Mouse (Mus musculus) cerebellum, adult 8-10 months (tissue): Measurements from ENCODE around the gene Trak1.
"Not testable (repeated sequence)": the region's sequence is repeated elsewhere in the genome, so short reads cannot be mapped to it uniquely, and the experiment has no call there.

Experiments
- DNase-seq: peaks from one replicate; pipeline ENCODE4 v3.0.0; 2022

Gene Trak1

GRCm38 (mm10) chr9:121443696-121444366 is 146.5 kb downstream of the Trak1 start:
- DNase-seq: peak; percentile 53

- DNase-seq: peak; percentile 80
Measured at GRCm38 (mm10) chr9:121444367-121444707, 147.0 kb downstream of the Trak1 start.

GRCm38 (mm10) chr9:121445364-121445763 is 148.1 kb downstream of the Trak1 start:
- peak; percentile 54 for DNase-seq

- DNase-seq: peak; percentile 53
Measured at GRCm38 (mm10) chr9:121446431-121446831, 149.1 kb downstream of the Trak1 start.

GRCm38 (mm10) chr9:121452342-121452942 is 155.1 kb downstream of the Trak1 start:
- not testable (repeated sequence) for DNase-seq

GRCm38 (mm10) chr9:121454891-121455290 is 157.6 kb downstream of the Trak1 start:
- DNase-seq: no peak

- DNase-seq: no peak
Measured at GRCm38 (mm10) chr9:121456739-121457515, 159.6 kb downstream of the Trak1 start.

GRCm38 (mm10) chr9:121458466-121458865 is 161.2 kb downstream of the Trak1 start:
- peak; percentile 53 for DNase-seq

GRCm38 (mm10) chr9:121459950-121460349 is 162.6 kb downstream of the Trak1 start:
- DNase-seq: no peak

GRCm38 (mm10) chr9:121460527-121460926 is 163.2 kb downstream of the Trak1 start:
- DNase-seq: no peak

GRCm38 (mm10) chr9:121467460-121467859 is 170.2 kb downstream of the Trak1 start:
- DNase-seq: no peak

- DNase-seq: no peak
Measured at GRCm38 (mm10) chr9:121469711-121470110, 172.4 kb downstream of the Trak1 start.

- DNase-seq: no peak
Measured at GRCm38 (mm10) chr9:121474771-121475170, 177.5 kb downstream of the Trak1 start.

GRCm38 (mm10) chr9:121475488-121476452 is 178.5 kb downstream of the Trak1 start:
- no peak for DNase-seq

- DNase-seq: peak; percentile 80
Measured at GRCm38 (mm10) chr9:121477305-121477911, 180.1 kb downstream of the Trak1 start.

- peak; percentile 67 for DNase-seq
Measured at GRCm38 (mm10) chr9:121479453-121479852, 182.2 kb downstream of the Trak1 start.

GRCm38 (mm10) chr9:121487216-121487615 is 189.9 kb downstream of the Trak1 start:
- no peak for DNase-seq

GRCm38 (mm10) chr9:121491592-121492240 is 194.4 kb downstream of the Trak1 start:
- DNase-seq: no peak

- DNase-seq: no peak
Measured at GRCm38 (mm10) chr9:121494006-121494767, 196.9 kb downstream of the Trak1 start.

- DNase-seq: no peak
Measured at GRCm38 (mm10) chr9:121495529-121495928, 198.2 kb downstream of the Trak1 start, which contains the start of gene Cck. Gene Cck (minus strand): TSS chr9:121495694.

GRCm38 (mm10) chr9:121496102-121496501 is 198.8 kb downstream of the Trak1 start:
- DNase-seq: no peak
